Mouse (Mus musculus): Measurements from ENCODE around the gene Comt.

- TF ChIP-seq CTCF (IDR thresholded peaks at IDR 0.05; ENCODE audit: control insufficient read depth, insufficient read depth, insufficient read length) (no peak), MAX (IDR thresholded peaks at IDR 0.05) (no peak), MYOD1 (IDR thresholded peaks at IDR 0.05; ENCODE audit: control insufficient read depth, insufficient read length, low read depth) (no peak), CEBPB (IDR thresholded peaks at IDR 0.05; ENCODE audit: low read depth) (no peak), USF1 (IDR thresholded peaks at IDR 0.05; ENCODE audit: low read depth) (no peak)
Measured at GRCm38 (mm10) chr16:18373632-18374031, 53.0 kb downstream of the Comt start.

All from C2C12 (cell line).